Mouse (Mus musculus): ENCODE measurements around the gene Galnt11. TPM values are rescaled to one million over a fixed set of nuclear protein-coding genes. Genes with fewer than 3 reads are reported as not detected.

Galnt11 gene
- polyA plus RNA-seq (2017; shearing (Covaris generic)): 31.9 TPM

GRCm38 (mm10) chr5:25221604-25222003 lies at the start of gene Galnt11:
Gene Galnt11, plus strand, starts transcription at chr5:25221904.

GRCm38 (mm10) chr5:25181004-25181531 lies 40.6 kb upstream of the Galnt11 start, which contains the start of gene Galntl5:
Gene Galntl5, plus strand, starts transcription at chr5:25181460.

GRCm38 (mm10) chr5:25222752-25223702 lies 1.3 kb downstream of the Galnt11 start, which contains the start of gene E130116L18Rik:
Gene E130116L18Rik, minus strand, starts transcription at chr5:25223153.

Other genes with a start within 250 kb of the Galnt11 start
- 51.9 TPM for gene Prkag2, start 121.3 kb upstream of the Galnt11 start, polyA plus RNA-seq (2017; shearing (Covaris generic))
- not detected for gene Galntl5, start 40.4 kb upstream of the Galnt11 start, polyA plus RNA-seq (2017; shearing (Covaris generic))
- not detected for gene E130116L18Rik, start 1.2 kb downstream of the Galnt11 start, polyA plus RNA-seq (2017; shearing (Covaris generic))

Measured in CD4-positive, CD25-positive, alpha-beta regulatory T cell (primary cell).